Mouse (Mus musculus): ENCODE results near the gene Cyp39a1. TPM values are rescaled to one million over a fixed set of nuclear protein-coding genes. Genes with fewer than 3 reads are reported as not detected.
A peak's percentile ranks its signal among the peaks of the same experiment; 100 is the strongest.

The Cyp39a1 gene
- polyA plus RNA-seq, 1 experiment from 2014 or later, result 3.9 TPM

DNA sequence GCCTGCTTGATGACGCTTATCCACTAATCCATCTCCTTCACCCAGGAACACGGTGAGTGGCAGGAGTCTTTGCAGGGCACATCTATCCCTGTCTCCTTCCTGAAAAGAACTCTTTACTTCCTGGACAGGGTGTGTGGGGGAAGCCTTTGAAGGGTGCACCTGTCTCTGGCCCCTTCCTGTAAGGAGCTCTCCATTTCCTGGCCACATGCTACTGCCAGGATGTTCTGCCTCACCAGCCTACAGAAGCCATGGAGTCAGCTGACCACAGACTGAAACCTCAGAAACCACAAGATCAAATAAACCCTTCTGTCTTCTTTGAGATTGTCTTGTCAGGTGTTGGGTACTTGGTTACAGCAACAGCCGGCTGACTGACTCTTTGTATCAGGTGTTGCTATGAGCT, 22.1 kb upstream of the Cyp39a1 start:
- no peak for ATAC-seq (ENCODE audit: low read depth)
- WGBS (ENCODE audit: insufficient replicate concordance), result 33% methylated on average over 3 of the region's 3 CpGs
- no peak for DNase-seq
- H3K9me3 ChIP-seq (replicated peaks), result no peaks in the 10 kb centered on the region
- H3K4me3 ChIP-seq (replicated peaks), result no peak overlapping the region
- H3K4me2 ChIP-seq, result no peak overlapping the region
- H3K36me3 ChIP-seq, result no peaks in the 10 kb centered on the region
- H3K9ac ChIP-seq, result no peak overlapping the region
- no peak overlapping the region for H3K27ac ChIP-seq
- H3K4me1 ChIP-seq (replicated peaks), result peaks cover 4% of the 10 kb centered on the region; the same call in 1 of the 2 replicates
- H3K27me3 ChIP-seq, result no peaks in the 10 kb centered on the region

DNA sequence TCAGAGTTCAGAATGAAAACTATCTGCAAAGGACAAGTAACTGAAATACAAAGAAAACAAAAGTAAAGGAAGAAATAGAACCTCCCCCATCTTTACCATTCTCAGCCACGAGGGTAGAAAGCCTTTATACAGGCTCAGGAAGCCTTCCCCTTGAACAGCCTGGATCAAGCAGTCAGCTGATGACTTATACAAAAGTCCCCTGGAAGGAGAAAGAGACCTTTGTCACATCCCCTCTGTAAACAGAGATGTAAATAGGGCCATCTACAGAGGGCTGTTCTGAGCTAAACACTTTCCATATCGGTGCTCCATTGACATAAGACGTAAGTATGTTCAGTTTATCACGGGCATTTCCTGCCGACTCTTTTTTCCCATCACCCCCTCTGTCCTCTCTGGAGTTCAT, 20.3 kb upstream of the Cyp39a1 start:
- WGBS (ENCODE audit: insufficient replicate concordance), result 60% methylated on average over 5 of the region's 5 CpGs
- Histone ChIP-seq H3K4me2 (no peak overlapping the region), H3K4me3 (replicated peaks) (no peak overlapping the region), H3K9ac (no peak overlapping the region), H3K27me3 (no peaks in the 10 kb centered on the region), H3K36me3 (no peaks in the 10 kb centered on the region), H3K27ac (no peak overlapping the region), H3K4me1 (replicated peaks) (peaks cover 4% of the 10 kb centered on the region; the same call in 1 of the 2 replicates), H3K9me3 (replicated peaks) (no peaks in the 10 kb centered on the region)
- no peak for DNase-seq
- ATAC-seq (ENCODE audit: low read depth), result no peak

DNA sequence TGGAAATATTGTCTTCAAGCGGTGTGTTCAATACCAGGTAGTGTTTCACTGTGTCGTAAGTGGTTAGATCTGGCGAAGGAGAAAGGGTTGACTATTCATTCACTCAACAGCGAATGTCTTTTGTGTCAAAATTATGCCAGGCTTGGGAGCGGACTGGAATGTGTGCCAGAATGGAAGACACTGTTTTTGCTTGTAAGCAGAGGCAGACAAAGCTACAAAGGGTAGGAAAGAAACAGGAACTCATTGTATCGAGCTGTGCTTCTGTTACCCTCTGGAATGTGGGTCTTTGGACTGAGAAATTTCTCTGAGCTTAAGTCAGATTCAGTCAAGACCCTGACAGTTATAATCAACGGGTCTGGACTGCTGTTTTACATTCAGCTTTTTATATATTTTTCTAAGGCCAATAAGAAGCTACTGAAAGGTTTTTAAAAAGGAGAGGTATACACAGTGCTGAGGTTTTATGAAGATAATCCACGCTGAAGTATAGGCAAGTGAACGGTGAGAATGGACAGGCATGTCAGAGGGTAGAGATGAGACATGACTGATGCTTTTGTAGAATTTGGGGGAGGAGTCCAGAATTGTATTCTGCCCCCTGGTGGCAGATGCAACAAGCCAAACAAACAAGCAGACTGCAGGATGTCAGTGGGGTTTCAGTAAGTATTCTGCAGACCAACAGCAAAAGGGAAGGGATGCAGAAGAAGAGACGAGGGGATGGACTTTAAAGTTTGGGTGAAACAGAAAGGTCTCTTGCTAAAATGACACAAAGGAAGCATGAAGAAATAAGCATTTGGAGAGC, 17.4 kb upstream of the Cyp39a1 start:
- Histone ChIP-seq H3K4me2 (no peak overlapping the region), H3K9me3 (replicated peaks) (no peaks in the 10 kb centered on the region), H3K27me3 (no peaks in the 10 kb centered on the region), H3K36me3 (no peaks in the 10 kb centered on the region), H3K27ac (no peak overlapping the region), H3K4me3 (replicated peaks) (no peak overlapping the region), H3K4me1 (replicated peaks) (no peaks in the 10 kb centered on the region), H3K9ac (no peak overlapping the region)
- 67% methylated on average over 10 of the region's 10 CpGs for WGBS (ENCODE audit: insufficient replicate concordance)
- ATAC-seq (ENCODE audit: low read depth), result no peak
- DNase-seq, result no peak

DNA sequence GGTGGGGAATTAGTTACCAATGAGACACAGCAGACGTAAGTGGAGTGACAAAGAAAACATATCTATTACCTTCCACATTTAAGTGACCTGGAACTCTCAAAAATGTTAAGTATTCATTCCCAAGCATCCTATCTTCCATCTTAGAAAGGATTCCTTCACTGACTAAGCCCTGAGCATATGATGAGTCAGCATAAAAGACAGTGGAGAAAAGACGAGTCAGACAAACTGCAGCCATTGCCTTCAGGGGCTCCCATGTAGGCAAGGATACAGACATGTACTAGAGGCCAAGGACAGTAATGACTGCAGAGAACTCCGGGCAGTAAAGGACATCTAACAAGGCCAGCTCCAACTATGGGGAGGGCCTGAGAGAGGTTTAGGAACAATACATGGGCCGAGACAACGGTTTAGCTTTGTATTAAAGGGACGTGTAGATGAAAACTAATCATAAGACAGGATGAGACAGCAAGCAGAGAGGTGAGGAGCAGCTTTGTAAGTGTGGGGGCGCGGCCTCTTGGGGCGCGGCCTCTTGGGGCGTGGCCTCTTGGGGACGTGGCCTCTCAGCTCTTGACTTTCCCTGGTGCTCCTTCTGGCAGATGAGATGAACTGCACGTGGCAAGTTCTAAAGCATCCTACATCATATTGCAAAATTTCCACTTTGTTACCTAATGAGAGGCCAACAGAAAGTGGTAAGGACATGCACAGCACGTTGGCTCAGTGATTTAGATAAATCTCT, 15.7 kb upstream of the Cyp39a1 start:
- H3K27ac ChIP-seq, result no peak overlapping the region
- ATAC-seq (ENCODE audit: low read depth) (no peak), DNase-seq (no peak)
- no peaks in the 10 kb centered on the region for H3K4me1 ChIP-seq (replicated peaks)
- H3K9ac ChIP-seq, result no peak overlapping the region
- no peak overlapping the region for H3K4me3 ChIP-seq (replicated peaks)
- no peaks in the 10 kb centered on the region for H3K36me3 ChIP-seq
- H3K4me2 ChIP-seq, result no peak overlapping the region
- 52% methylated on average over 14 of the region's 14 CpGs for WGBS (ENCODE audit: insufficient replicate concordance)
- no peaks in the 10 kb centered on the region for H3K27me3 ChIP-seq
- no peaks in the 10 kb centered on the region for H3K9me3 ChIP-seq (replicated peaks)

DNA sequence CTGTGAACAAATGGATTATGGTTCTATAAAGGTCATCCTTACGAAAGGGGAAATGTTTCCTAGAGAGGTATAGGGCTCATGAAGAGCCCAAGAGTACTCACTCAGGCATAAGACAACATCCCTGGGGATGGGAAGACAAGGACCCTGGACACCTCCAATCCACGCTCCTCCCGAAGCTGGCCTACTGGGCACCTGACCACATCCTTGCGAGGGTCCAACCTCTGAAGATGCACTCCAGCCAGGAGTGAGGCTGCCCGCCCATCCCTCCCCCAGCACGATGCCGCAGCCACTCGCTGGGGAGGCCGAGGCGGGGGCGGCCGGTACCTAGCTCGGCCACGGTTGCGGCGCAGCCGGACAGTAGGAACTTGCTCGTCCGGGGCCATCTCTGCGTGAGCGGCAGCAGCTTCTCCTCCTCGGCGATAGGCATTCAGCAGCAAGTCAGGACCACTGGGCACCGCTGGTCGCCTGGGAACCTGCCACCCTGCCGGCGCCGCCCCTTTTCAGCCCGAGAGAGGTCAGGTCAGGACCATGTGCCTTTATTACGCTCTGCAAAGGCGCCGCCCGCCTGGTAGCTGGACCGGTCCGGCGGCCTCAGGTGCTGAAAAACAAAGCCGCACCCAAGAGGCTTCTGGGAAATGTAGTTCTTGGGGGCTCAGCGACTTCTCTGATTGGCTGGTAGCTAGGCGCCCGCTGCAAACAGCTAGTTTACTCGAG, 492 bp upstream of the Cyp39a1 start, which contains the start of gene Slc25a27:
TSS of gene Slc25a27 (minus strand) at position 639 of the 714 bp plus-strand sequence.
- Histone ChIP-seq H3K9me3 (replicated peaks) (no peaks in the 10 kb centered on the region), H3K27me3 (peaks cover 5% of the 10 kb centered on the region; the same call in 1 of the 2 replicates), H3K4me3 (replicated peaks) (peak within 1 kb of the TSS; percentile 67), H3K27ac (no peak within 1 kb of the TSS), H3K9ac (peak within 1 kb of the TSS; percentile 60), H3K4me2 (peak within 1 kb of the TSS; percentile 84), H3K36me3 (no peaks in the 10 kb centered on the region), H3K4me1 (replicated peaks) (peaks cover 9% of the 10 kb centered on the region; the same call in 1 of the 2 replicates)
- DNase-seq (peak; percentile 72), ATAC-seq (ENCODE audit: low read depth) (peak; percentile 88)
- 1% methylated on average over 41 of the region's 41 CpGs for WGBS (ENCODE audit: insufficient replicate concordance)

DNA sequence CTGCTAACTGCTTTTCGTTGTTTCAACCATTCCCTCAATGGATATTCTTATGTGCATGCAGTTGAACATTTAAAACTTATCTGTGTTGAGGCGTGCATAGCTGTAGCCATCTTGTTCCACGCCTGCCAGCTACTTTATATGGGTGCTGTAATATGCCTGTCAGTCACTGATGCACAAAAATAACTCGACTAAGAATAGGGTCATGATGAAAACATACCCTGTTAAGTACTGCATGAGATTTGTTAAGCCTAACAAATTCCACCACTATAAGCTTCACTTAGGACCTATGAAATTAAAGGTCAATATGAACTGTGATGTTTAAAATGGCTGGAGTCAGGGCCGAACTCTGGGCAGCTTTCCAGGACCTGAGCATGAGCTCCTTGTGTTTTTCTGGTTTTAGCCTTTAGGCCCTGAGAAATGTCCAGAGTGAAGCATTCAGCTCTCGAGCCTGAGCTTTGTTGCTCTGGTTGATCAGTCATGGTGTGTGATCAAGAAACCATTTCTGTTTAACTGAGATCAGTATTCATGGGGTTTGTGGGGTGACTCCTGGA, 2.0 kb downstream of the Cyp39a1 start:
- 57% methylated on average over 6 of the region's 6 CpGs for WGBS (ENCODE audit: insufficient replicate concordance)
- Histone ChIP-seq H3K27ac (no peak overlapping the region), H3K4me3 (replicated peaks) (no peak overlapping the region), H3K4me1 (replicated peaks) (peaks cover 9% of the 10 kb centered on the region; the same call in 1 of the 2 replicates), H3K27me3 (peaks cover 5% of the 10 kb centered on the region; the same call in 1 of the 2 replicates), H3K9me3 (replicated peaks) (no peaks in the 10 kb centered on the region), H3K36me3 (no peaks in the 10 kb centered on the region), H3K4me2 (no peak overlapping the region), H3K9ac (no peak overlapping the region)
- ATAC-seq (ENCODE audit: low read depth) (no peak), DNase-seq (no peak)

DNA sequence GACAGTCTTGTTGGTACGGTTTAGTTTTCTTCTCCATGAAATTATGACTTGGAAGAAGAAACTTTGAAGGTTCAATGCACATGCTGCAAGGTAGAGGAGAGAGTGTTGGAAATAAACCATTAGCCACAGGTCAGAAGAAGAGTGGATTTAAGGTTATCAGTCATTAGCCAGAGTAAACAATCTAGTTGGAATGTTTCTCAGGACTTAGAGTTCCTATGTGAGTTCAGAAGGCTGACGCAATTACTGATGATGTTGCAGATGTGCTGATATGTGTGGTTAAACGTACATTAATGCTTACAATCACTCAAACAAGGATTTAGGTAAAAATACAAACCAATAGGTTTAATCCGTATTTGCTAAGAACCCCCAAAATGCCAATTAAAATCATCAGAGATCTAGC, 4.7 kb downstream of the Cyp39a1 start:
- ATAC-seq (ENCODE audit: low read depth) (no peak; the same call in 1 of the 2 replicates), DNase-seq (no peak)
- H3K9me3 ChIP-seq (replicated peaks), result no peaks in the 10 kb centered on the region
- no peaks in the 10 kb centered on the region for H3K36me3 ChIP-seq
- H3K4me1 ChIP-seq (replicated peaks), result peaks cover under 1% of the 10 kb centered on the region; the same call in 1 of the 2 replicates
- no peak overlapping the region for H3K4me2 ChIP-seq
- 44% methylated on average over 4 of the region's 4 CpGs for WGBS (ENCODE audit: insufficient replicate concordance)
- H3K27me3 ChIP-seq, result peaks cover 1% of the 10 kb centered on the region; the same call in 1 of the 2 replicates
- H3K9ac ChIP-seq, result no peak overlapping the region
- no peak overlapping the region for H3K27ac ChIP-seq
- H3K4me3 ChIP-seq (replicated peaks), result no peak overlapping the region

DNA sequence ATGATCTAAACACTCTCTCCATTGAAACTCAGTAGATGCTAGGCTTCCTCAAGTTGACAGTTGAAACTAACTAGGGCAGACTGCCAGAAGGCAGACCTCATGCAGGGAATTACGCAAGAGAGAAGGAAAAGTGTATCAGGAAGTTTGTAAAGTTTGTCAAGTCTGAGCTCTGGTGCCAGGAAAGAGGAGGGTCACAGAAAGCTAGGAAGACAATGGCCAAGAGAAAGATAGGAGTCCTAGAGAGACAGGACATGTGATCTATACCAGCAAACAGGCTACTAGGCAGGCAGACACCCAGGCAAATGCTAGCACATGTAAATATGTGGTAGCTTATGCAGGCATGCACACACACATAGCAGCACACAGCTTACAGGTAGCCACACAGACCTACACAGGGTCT, 8.0 kb downstream of the Cyp39a1 start:
- Histone ChIP-seq H3K9ac (no peak overlapping the region), H3K27ac (no peak overlapping the region), H3K27me3 (no peaks in the 10 kb centered on the region), H3K36me3 (no peaks in the 10 kb centered on the region), H3K9me3 (replicated peaks) (no peaks in the 10 kb centered on the region), H3K4me3 (replicated peaks) (no peak overlapping the region), H3K4me2 (no peak overlapping the region), H3K4me1 (replicated peaks) (no peaks in the 10 kb centered on the region)
- ATAC-seq (ENCODE audit: low read depth) (no peak), DNase-seq (no peak)
- 44% methylated on average over 1 of the region's 1 CpGs for WGBS (ENCODE audit: insufficient replicate concordance)

DNA sequence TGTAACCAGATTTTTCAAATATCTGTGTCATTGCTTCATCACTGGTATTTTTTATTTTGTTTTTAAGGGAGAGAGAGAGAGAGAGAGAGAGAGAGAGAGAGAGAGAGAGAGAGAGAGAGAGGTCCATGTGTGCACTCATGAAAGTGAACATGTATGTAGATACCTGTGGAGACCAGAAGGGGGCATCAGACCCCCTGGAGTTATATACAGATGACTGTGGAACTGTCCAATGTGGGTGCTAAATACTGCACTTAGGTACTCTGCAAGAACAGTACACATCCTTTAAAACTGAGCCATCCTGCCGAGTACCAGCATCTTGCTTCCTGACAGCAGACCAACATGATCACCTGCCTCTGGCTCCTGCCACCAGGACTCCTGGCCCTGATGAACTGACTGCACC, 9.0 kb downstream of the Cyp39a1 start:
- Histone ChIP-seq H3K9ac (no peak overlapping the region), H3K4me1 (replicated peaks) (no peaks in the 10 kb centered on the region), H3K4me3 (replicated peaks) (no peak overlapping the region), H3K27me3 (no peaks in the 10 kb centered on the region), H3K4me2 (no peak overlapping the region), H3K9me3 (replicated peaks) (no peaks in the 10 kb centered on the region), H3K36me3 (no peaks in the 10 kb centered on the region), H3K27ac (no peak overlapping the region)
- no peak for ATAC-seq (ENCODE audit: low read depth)
- WGBS (ENCODE audit: insufficient replicate concordance), result 38% methylated on average over 1 of the region's 1 CpGs
- DNase-seq, result no peak

DNA sequence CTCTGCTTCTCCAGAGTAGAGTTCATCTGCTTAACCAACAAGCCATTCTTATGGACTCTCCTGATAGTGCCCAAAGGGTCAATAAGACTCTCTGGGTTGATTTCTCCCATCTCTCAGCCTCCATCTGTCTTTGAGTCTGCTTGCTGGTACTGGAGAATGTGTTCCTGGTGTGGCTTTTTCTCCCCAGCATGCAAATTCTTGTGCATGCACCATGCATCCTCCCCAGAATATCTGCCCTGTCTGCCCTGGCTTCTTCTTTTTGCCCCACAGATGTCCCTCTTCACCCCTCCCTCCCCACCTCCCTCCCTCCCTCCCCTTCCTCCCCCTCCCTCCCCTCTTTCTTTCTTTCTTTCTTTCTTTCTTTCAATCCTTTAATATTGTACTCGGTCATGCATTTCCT, 10.1 kb downstream of the Cyp39a1 start:
- WGBS (ENCODE audit: insufficient replicate concordance), result 55% methylated on average over 1 of the region's 1 CpGs
- Histone ChIP-seq H3K36me3 (no peaks in the 10 kb centered on the region), H3K27me3 (no peaks in the 10 kb centered on the region), H3K27ac (no peak overlapping the region), H3K4me3 (replicated peaks) (no peak overlapping the region), H3K4me1 (replicated peaks) (no peaks in the 10 kb centered on the region), H3K9ac (no peak overlapping the region), H3K4me2 (no peak overlapping the region), H3K9me3 (replicated peaks) (no peaks in the 10 kb centered on the region)
- no peak for ATAC-seq (ENCODE audit: low read depth)
- no peak for DNase-seq

DNA sequence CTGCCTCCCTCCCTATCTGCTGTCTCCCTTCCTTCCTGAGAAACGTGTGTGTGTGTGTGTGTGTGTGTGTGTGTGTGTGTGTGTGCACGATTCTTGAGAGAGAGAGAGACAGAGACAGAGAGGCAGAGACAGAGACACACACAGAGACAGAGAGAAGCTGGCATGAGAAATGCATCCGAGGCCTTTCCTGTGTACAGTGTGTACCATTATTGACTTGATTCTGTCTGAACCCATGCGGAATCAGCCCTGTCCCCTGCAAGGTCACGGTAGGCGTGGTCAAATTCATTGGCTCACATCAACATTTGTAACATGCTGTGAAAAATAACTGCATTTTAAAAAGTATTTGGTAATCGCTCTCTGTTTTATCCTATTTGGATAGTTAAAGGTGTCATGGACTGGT, 16.9 kb downstream of the Cyp39a1 start:
- WGBS (ENCODE audit: insufficient replicate concordance), result 52% methylated on average over 7 of the region's 7 CpGs
- no peak overlapping the region for H3K27ac ChIP-seq

More for the DNA sequence above, 16.9 kb downstream of the Cyp39a1 start:
- Histone ChIP-seq H3K4me2 (no peak overlapping the region), H3K4me1 (replicated peaks) (no peaks in the 10 kb centered on the region), H3K36me3 (no peaks in the 10 kb centered on the region), H3K27me3 (no peaks in the 10 kb centered on the region), H3K9me3 (replicated peaks) (no peaks in the 10 kb centered on the region), H3K9ac (no peak overlapping the region), H3K4me3 (replicated peaks) (no peak overlapping the region)
- ATAC-seq (ENCODE audit: low read depth), result no peak
- DNase-seq, result no peak
